20 mouse cellular contexts compared by ENCODE assay signal in the genomic region with DNA sequence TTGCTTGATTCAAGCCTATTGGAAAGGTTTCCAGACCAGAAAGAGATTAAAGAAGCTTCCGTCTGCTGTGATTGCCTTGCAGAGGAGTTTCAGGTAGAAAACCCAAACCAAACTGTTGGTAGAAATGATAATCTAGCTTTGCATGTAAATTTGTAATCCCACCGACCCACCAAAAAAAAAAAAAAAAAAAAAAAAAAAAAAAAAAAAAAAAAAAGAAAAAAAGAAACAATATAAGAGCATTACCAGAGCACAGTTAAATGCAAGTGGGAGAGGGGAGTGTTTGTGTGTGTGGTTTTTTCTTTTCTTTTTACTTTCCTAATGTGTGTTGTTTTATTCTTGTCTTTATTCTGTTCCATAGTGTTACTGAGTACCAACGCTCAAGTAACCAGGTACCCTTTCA. TPM values are rescaled to one million over a fixed set of nuclear protein-coding genes. Genes with fewer than 3 reads are reported as not detected.
A peak's percentile ranks its signal among the peaks of the same experiment; 100 is the strongest.
DNase-seq lines count a peak whose midpoint lies in the region; ATAC-seq and TF ChIP-seq lines count a peak whose summit lies in the region.
"Had no signal": no experiment of that assay in that cellular context is flagged by ENCODE, and none has a peak within 500 bp of the region (broad histone marks: within the 10 kb centered on the region; RNA-seq: fewer than 3 reads in every experiment).

No protein-coding gene starts in this region.

- no peak for TF ChIP-seq POLR2A in CH12.LX (IDR thresholded peaks at IDR 0.05; ENCODE audit: low read depth, low read length)
- no peak for TF ChIP-seq POLR2A in MEL (IDR thresholded peaks at IDR 0.05; ENCODE audit: control insufficient read depth in 1 of 2, insufficient read depth in 1 of 2, low read depth in 1 of 2, low read length in 2 of 2, poor library complexity in 1 of 2)

- dilution Hi-C loops in CH12.LX (cut with MboI; ENCODE audit: extremely low pct_ligation_motif_present, extremely low pct_unique_long_range_greater_than_20kb, low sequenced_read_pairs): no loop called here

- no peaks in the 10 kb centered on the region for H3K27me3 ChIP-seq in CH12.LX (replicated peaks)
- H3K27me3 ChIP-seq in MEL (ENCODE audit: control insufficient read depth in 1 of 2, insufficient read depth in 2 of 2, low read length in 2 of 2): no peaks in the 10 kb centered on the region
- H3K27me3 ChIP-seq in hindbrain, embryonic 16.5 days (replicated peaks; ENCODE audit: control insufficient read depth, insufficient read depth, low read length): no peaks in the 10 kb centered on the region
- H3K27me3 ChIP-seq: Patski had no signal

- H3K79me2 ChIP-seq in CH12.LX (replicated peaks; ENCODE audit: control insufficient read depth, extremely low read depth, insufficient read depth, poor library complexity, severe bottlenecking) (0 out of 2 replicates have a peak, but pooled peaks cover 3% of the 10 kb centered on the region), MEL (ENCODE audit: control insufficient read depth, insufficient read depth, low read length, poor library complexity) (no peaks in the 10 kb centered on the region)

- peaks cover 0 to 19% of the 10 kb centered on the region in 2 experiments; a peak in 2 of 4 replicates for H3K4me1 ChIP-seq in CH12.LX (ENCODE audit: control insufficient read depth in 1 of 2, insufficient read depth in 2 of 2)
- no peaks in the 10 kb centered on the region; a peak in 1 of 4 replicates for H3K4me1 ChIP-seq in MEL (ENCODE audit: control insufficient read depth in 1 of 2, insufficient read depth in 2 of 2, low read length in 2 of 2)
- H3K4me1 ChIP-seq in hindbrain, embryonic 16.5 days (ENCODE audit: control insufficient read depth, insufficient read depth, low read depth, low read length): no peaks in the 10 kb centered on the region

- no peak overlapping the region for H3K9ac ChIP-seq in CH12.LX (ENCODE audit: insufficient read depth, low read depth)
- no peak overlapping the region for H3K9ac ChIP-seq in MEL (ENCODE audit: control insufficient read depth, low read depth, low read length, poor library complexity, severe bottlenecking)
- H3K9ac ChIP-seq in hindbrain, embryonic 16.5 days (ENCODE audit: low read depth, low read length): no peak overlapping the region

- no peak for DNase-seq in CH12.LX (ENCODE audit: extremely low read depth)
- DNase-seq in MEL (ENCODE audit: low read depth, low spot score): no peak
- no peak for DNase-seq in layer of hippocampus, postnatal 10 days (ENCODE audit: low spot score in 2 of 2)
- DNase-seq: adrenal gland, adult 2 months; adrenal gland, adult 8-10 months; adrenal gland, postnatal 10 days; adrenal gland, postnatal 14 days; adrenal gland, postnatal 25 days; adrenal gland, postnatal 36 days; B cell, adult 2 months; cerebellum, adult 11 months; cerebellum, adult 11-12 months; cerebellum, adult 18-20 months; cerebellum, adult 2 months; cerebellum, adult 8-10 months had no signal

- H3K36me3 ChIP-seq in CH12.LX (replicated peaks in 1 of 2; ENCODE audit: control insufficient read depth in 1 of 2, insufficient read depth in 1 of 2, low read length in 1 of 2): peaks cover 7 to 43% of the 10 kb centered on the region in 2 experiments
- peaks cover 0 to 8% of the 10 kb centered on the region in 2 experiments; a peak in 2 of 4 replicates for H3K36me3 ChIP-seq in MEL (ENCODE audit: control insufficient read depth in 1 of 2, insufficient read depth in 2 of 2, low read length in 2 of 2)
- peaks cover 8% of the 10 kb centered on the region for H3K36me3 ChIP-seq in hindbrain, embryonic 16.5 days (ENCODE audit: control insufficient read depth, insufficient read depth, low read length)

- no peak for TF ChIP-seq RAD21 in CH12.LX (IDR thresholded peaks at IDR 0.05; ENCODE audit: low read depth, low read length)
- TF ChIP-seq RAD21 in MEL (IDR thresholded peaks at IDR 0.05; ENCODE audit: low read depth, low read length): no peak

- TF ChIP-seq EP300 in CH12.LX (IDR thresholded peaks at IDR 0.05; ENCODE audit: low read length) (no peak), MEL (IDR thresholded peaks at IDR 0.05; ENCODE audit: low read depth in 1 of 2, low read length in 2 of 2) (no peak)

- in situ Hi-C loops in CH12.LX (cut with MboI; ENCODE audit: low pct_ligation_motif_present, low pct_unique_long_range_greater_than_20kb, low sequenced_read_pairs): no loop called here

- no peaks in the 10 kb centered on the region for H3K9me3 ChIP-seq in CH12.LX (replicated peaks; ENCODE audit: low read length)
- H3K9me3 ChIP-seq in MEL (replicated peaks; ENCODE audit: insufficient read depth, low read length): no peaks in the 10 kb centered on the region
- no peaks in the 10 kb centered on the region for H3K9me3 ChIP-seq in hindbrain, embryonic 16.5 days (ENCODE audit: control insufficient read depth, low read length)
- H3K9me3 ChIP-seq: G1E had no signal

- H3K27ac ChIP-seq in CH12.LX (ENCODE audit: insufficient read depth, low read depth) (no peak overlapping the region), MEL (ENCODE audit: control insufficient read depth, low read depth, low read length) (no peak overlapping the region)
- H3K27ac ChIP-seq in hindbrain, embryonic 16.5 days (ENCODE audit: low read depth, low read length): no peak overlapping the region

- no peak overlapping the region for H3K4me3 ChIP-seq in CH12.LX (replicated peaks in 1 of 3; ENCODE audit: low read depth in 2 of 3, low read length in 2 of 3, poor library complexity in 1 of 3)
- no peak overlapping the region for H3K4me3 ChIP-seq in MEL (ENCODE audit: control insufficient read depth in 1 of 2, insufficient read depth in 1 of 2, low read depth in 2 of 2, low read length in 2 of 2)
- H3K4me3 ChIP-seq in hindbrain, embryonic 16.5 days (ENCODE audit: low read length): no peak overlapping the region

- TF ChIP-seq CTCF in CH12.LX (conservative IDR thresholded peaks at IDR 0.05 in 1 of 2, IDR thresholded peaks at IDR 0.05 in 1 of 2; ENCODE audit: low read depth in 2 of 2, low read length in 2 of 2) (no peak), MEL (IDR thresholded peaks at IDR 0.05 in 2 of 3, conservative IDR thresholded peaks at IDR 0.05 in 1 of 3; ENCODE audit: control insufficient read depth in 1 of 3, insufficient read depth in 1 of 3, low read depth in 2 of 3, low read length in 3 of 3, poor library complexity in 1 of 3, severe bottlenecking in 1 of 3) (no peak)

- ATAC-seq in hindbrain, embryonic 16.5 days: no peak
- ATAC-seq: activated CD4-positive, CD25-positive, alpha-beta regulatory T cell, adult 4 months; CD4-positive, CD25-positive, alpha-beta regulatory T cell, adult 4 months; Patski had no signal

- no peak overlapping the region for H3K4me2 ChIP-seq in CH12.LX (ENCODE audit: insufficient read depth, low read depth, poor library complexity, severe bottlenecking)
- H3K4me2 ChIP-seq in hindbrain, embryonic 16.5 days (ENCODE audit: low read length): no peak overlapping the region

- WGBS in hindbrain, embryonic 16.5 days: 95% methylated on average over 3 of the region's 3 CpGs

TF ChIP-seq in CH12.LX, 34 proteins besides CTCF, POLR2A, EP300 and RAD21:
- TF ChIP-seq ZNF384 (IDR thresholded peaks at IDR 0.05; ENCODE audit: low read depth, low read length) (peak; percentile 88), JUND (conservative IDR thresholded peaks at IDR 0.05; ENCODE audit: low read depth, low read length) (no peak)

TF ChIP-seq in MEL, 35 proteins besides CTCF, POLR2A, EP300 and RAD21:
- TF ChIP-seq ZNF384 (IDR thresholded peaks at IDR 0.05; ENCODE audit: low read depth, low read length) (peak; percentile 69), MAX (IDR thresholded peaks at IDR 0.05; ENCODE audit: low read length) (no peak)

RNA-seq across cellular contexts. Expression of a gene that starts 23.0 kb away (rescaled TPM):
- total RNA-seq in CH12.LX (2012; rRNA removed) (32.1 and 41.0 TPM in 2 replicates), CH12.LX (2014; rRNA removed) (46.4 and 50.4 TPM in 2 replicates), MEL (2012; rRNA removed) (8.7 and 11.2 TPM in 2 replicates)
- polyA plus RNA-seq in CH12.LX (2012; ENCODE audit: insufficient read length, low read depth) (47.7 and 49.9 TPM in 2 replicates), MEL (2012; ENCODE audit: insufficient read depth in 1 of 2, insufficient read length in 2 of 2, low read depth in 1 of 2, low replicate concordance in 2 of 2, missing spikeins in 1 of 2) (10 to 100 TPM in 1 of 2 experiments, not detected in 1; 14.2 TPM)
- 10 to 100 TPM; 36.4 to 43.1 TPM for total RNA-seq in layer of hippocampus, postnatal 10 days (2021)
- polyA plus RNA-seq in hindbrain, embryonic 16.5 days (2015; fragmentation: Nextera tagmentation; extraction: Ambion mirVana): 55.9 and 59.1 TPM in 2 replicates

RNA-seq across cellular contexts. Expression of a gene that starts 23.6 kb away (rescaled TPM):
- total RNA-seq in CH12.LX (2012; rRNA removed) (7.4 and 8.1 TPM in 2 replicates), CH12.LX (2014; rRNA removed) (5.0 and 7.1 TPM in 2 replicates), MEL (2012; rRNA removed) (0.27 and 0.65 TPM in 2 replicates)
- polyA plus RNA-seq in CH12.LX (2012; ENCODE audit: insufficient read length, low read depth) (3.5 and 5.5 TPM in 2 replicates), MEL (2012; ENCODE audit: insufficient read depth in 1 of 2, insufficient read length in 2 of 2, low read depth in 1 of 2, low replicate concordance in 2 of 2, missing spikeins in 1 of 2) (under 1 TPM in 1 of 2 experiments, not detected in 1; 0.68 TPM)
- total RNA-seq in layer of hippocampus, postnatal 10 days (2021): 1 to 10 TPM in 1 of 2 experiments, under 1 TPM in 1; 0.54 to 1.2 TPM
- polyA plus RNA-seq in hindbrain, embryonic 16.5 days (2015; fragmentation: Nextera tagmentation; extraction: Ambion mirVana): 0.50 and 0.66 TPM in 2 replicates
- polyA plus RNA-seq: adrenal gland, adult 2 months had no signal

RNA-seq across cellular contexts. Expression of a gene that starts 23.7 kb away (rescaled TPM):
- 69.8 and 96.8 TPM in 2 replicates for total RNA-seq in CH12.LX (2012; rRNA removed)
- 65.6 and 66.7 TPM in 2 replicates for total RNA-seq in CH12.LX (2014; rRNA removed)
- polyA plus RNA-seq in CH12.LX (2012; ENCODE audit: insufficient read length, low read depth): 75.9 and 112 TPM in 2 replicates
- 15.8 and 16.8 TPM in 2 replicates for total RNA-seq in MEL (2012; rRNA removed)
- polyA plus RNA-seq in MEL (2012; ENCODE audit: insufficient read depth in 1 of 2, insufficient read length in 2 of 2, low read depth in 1 of 2, low replicate concordance in 2 of 2, missing spikeins in 1 of 2): 10 to 100 TPM; 34.1 to 35.0 TPM
- total RNA-seq in layer of hippocampus, postnatal 10 days (2021): 10 to 100 TPM; 59.3 to 62.9 TPM
- polyA plus RNA-seq in hindbrain, embryonic 16.5 days (2015; fragmentation: Nextera tagmentation; extraction: Ambion mirVana): 72.5 and 74.4 TPM in 2 replicates
